Mouse (Mus musculus) spleen, adult 2 months (tissue): ENCODE data around the gene Calhm4.

Experiments used
- CTCF ChIP-seq: fragments of 200-500 bp; IDR thresholded peaks from 2 replicates; pipeline ENCODE4 v1.5.1; 2011; ENCODE audit warnings: mild to moderate bottlenecking, inconsistent platforms; ENCODE audit not compliant: insufficient read depth, insufficient read length, insufficient replicate concordance; ENCODE audit errors: extremely low read depth
- POLR2A ChIP-seq: fragments of 200-500 bp; IDR thresholded peaks from 2 replicates; pipeline ENCODE4 v1.6.1; 2011; ENCODE audit warnings: low read depth, low read length, inconsistent platforms

DNA sequence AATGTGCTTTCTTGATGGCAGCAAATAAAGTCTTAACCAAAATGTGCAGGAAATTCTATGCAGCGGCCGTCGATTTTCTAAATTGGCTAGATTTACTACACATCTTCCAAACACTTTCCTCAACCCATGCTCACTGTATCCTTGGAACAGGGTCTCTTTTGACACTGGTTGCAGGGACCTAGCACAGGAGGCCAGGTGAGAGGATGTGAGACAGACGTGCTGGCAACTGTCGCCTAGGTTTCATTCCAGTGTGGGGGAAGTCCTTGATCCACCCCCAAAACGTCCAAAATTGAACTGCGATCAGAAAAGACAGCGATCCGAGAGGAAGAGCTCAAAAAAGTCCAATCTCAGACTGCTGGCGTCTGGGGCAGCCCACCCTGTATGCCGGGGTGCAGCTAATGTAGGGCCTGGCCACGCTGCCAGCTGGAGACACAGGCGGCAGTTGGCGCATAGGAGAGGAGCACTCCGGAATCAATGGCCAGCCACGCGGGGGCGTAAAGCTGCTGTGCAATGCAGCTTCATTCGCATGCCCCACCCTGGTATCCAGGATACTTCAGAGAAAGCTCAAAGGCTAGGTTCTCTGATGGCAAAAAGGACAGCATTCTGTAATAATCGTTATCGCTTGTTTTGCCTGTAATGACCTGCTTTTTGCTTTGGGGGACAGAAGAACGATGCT is 10.3 kb downstream of the Calhm4 start:
- TF ChIP-seq POLR2A, result no peak
- peak; percentile 49; the same call in 1 of the 2 replicates for TF ChIP-seq CTCF
